Comparison of ENCODE assay signal across 9 mouse cellular contexts in the genomic region with DNA sequence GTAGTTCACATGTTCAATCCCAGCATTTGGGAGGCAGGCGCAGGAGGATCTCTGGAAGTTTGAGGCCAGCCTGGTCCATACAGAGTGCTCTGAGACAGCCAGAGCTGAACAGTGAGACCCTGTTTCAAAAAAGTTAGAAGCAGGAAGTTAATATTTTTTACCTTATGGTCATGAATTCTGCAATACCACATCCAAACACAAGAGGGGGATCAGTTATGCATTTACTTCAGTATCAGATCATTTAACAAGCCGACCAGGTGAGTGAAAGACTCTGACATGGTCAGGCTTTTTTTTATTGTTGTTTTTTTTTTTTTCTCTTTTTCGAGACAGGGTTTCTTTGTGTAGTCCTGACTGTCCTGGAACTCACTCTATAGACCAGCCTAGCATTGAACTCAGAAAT. TPM values are rescaled to one million over a fixed set of nuclear protein-coding genes. Genes with fewer than 3 reads are reported as not detected.
DNase-seq lines count a peak whose midpoint lies in the region; ATAC-seq and TF ChIP-seq lines count a peak whose summit lies in the region.
"Had no signal": no experiment of that assay in that cellular context is flagged by ENCODE, and none has a peak within 500 bp of the region (broad histone marks: within the 10 kb centered on the region; RNA-seq: fewer than 3 reads in every experiment).

No protein-coding gene starts in this region.

- DNase-seq in heart, postnatal 10 days, result peak; percentile 30 to 64
- DNase-seq in heart, embryonic 10.5 days (ENCODE audit: low spot score), result no peak
- DNase-seq in A20 (ENCODE audit: low read depth, low spot score) (peak; percentile 90), NIH3T3 (ENCODE audit: low read depth) (peak; percentile 84)
- no peak for DNase-seq in liver, postnatal 0 days
- no peak for DNase-seq in frontal cortex, postnatal 14 days (ENCODE audit: low spot score in 2 of 2)
- no peak for DNase-seq in cerebellum, adult 9-11 months
- no peak for DNase-seq in right cerebral cortex, postnatal 4 days

- H3K36me3 ChIP-seq in heart, embryonic 10.5 days, result peaks cover 13% of the 10 kb centered on the region
- H3K36me3 ChIP-seq in liver, postnatal 0 days (replicated peaks; ENCODE audit: insufficient read depth, low read length), result peaks cover 10% of the 10 kb centered on the region

- peak; percentile 75 for TF ChIP-seq CTCF in liver, postnatal 0 days (IDR thresholded peaks at IDR 0.05; ENCODE audit: low read depth)

- intact Hi-C loops in heart, postnatal 10 days (cut with DNase I), result no loop called here

- 58% methylated on average over 3 of the region's 3 CpGs for WGBS in heart, embryonic 10.5 days
- 35% methylated on average over 3 of the region's 3 CpGs for WGBS in liver, postnatal 0 days (ENCODE audit: insufficient replicate concordance)

- no peak for ATAC-seq in liver, postnatal 0 days

- H3K4me2 ChIP-seq in liver, postnatal 0 days (ENCODE audit: low read depth, low read length), result no peak overlapping the region
- H3K4me2 ChIP-seq: hindbrain, embryonic 15.5 days had no signal

- no peak overlapping the region for H3K4me3 ChIP-seq in heart, embryonic 10.5 days
- H3K4me3 ChIP-seq in liver, postnatal 0 days (ENCODE audit: low read depth, low read length), result no peak overlapping the region
- H3K4me3 ChIP-seq: hindbrain, embryonic 15.5 days had no signal

- H3K4me1 ChIP-seq in heart, embryonic 10.5 days, result peaks cover 13% of the 10 kb centered on the region
- H3K4me1 ChIP-seq in liver, postnatal 0 days (ENCODE audit: insufficient read depth), result peaks cover 26% of the 10 kb centered on the region

- TF ChIP-seq EP300 in liver, postnatal 0 days (IDR thresholded peaks at IDR 0.05; ENCODE audit: low read depth), result no peak

- no peaks in the 10 kb centered on the region for H3K9me3 ChIP-seq in heart, embryonic 10.5 days
- H3K9me3 ChIP-seq in liver, postnatal 0 days (ENCODE audit: low read length), result no peaks in the 10 kb centered on the region
- H3K9me3 ChIP-seq: hindbrain, embryonic 15.5 days had no signal

- H3K9ac ChIP-seq in liver, postnatal 0 days (replicated peaks), result no peak overlapping the region
- H3K9ac ChIP-seq: hindbrain, embryonic 15.5 days had no signal

- H3K27me3 ChIP-seq in heart, embryonic 10.5 days (ENCODE audit: insufficient read depth, poor library complexity, severe bottlenecking), result no peaks in the 10 kb centered on the region
- H3K27me3 ChIP-seq in liver, postnatal 0 days (ENCODE audit: insufficient read depth, low read length), result no peaks in the 10 kb centered on the region

- H3K27ac ChIP-seq in heart, embryonic 10.5 days, result no peak overlapping the region
- H3K27ac ChIP-seq in liver, postnatal 0 days (ENCODE audit: low read depth), result no peak overlapping the region
- H3K27ac ChIP-seq: hindbrain, embryonic 15.5 days had no signal

RNA-seq across cellular contexts. Expression of a gene that starts 2.5 kb away (rescaled TPM):
- 100 to 1,000 TPM; 729 to 779 TPM for total RNA-seq in heart, postnatal 10 days (2021)
- 463 and 580 TPM in 2 replicates for polyA plus RNA-seq in heart, embryonic 10.5 days (2016; fragmentation: Nextera tagmentation; extraction: Ambion mirVana)
- 315 and 325 TPM in 2 replicates for polyA plus RNA-seq in liver, postnatal 0 days (2015; fragmentation: Nextera tagmentation; extraction: Ambion mirVana)

RNA-seq across cellular contexts. Expression of a gene that starts 10.5 kb away (rescaled TPM):
- 100 to 1,000 TPM; 102 to 158 TPM for total RNA-seq in heart, postnatal 10 days (2021)
- 27.2 and 27.8 TPM in 2 replicates for polyA plus RNA-seq in heart, embryonic 10.5 days (2016; fragmentation: Nextera tagmentation; extraction: Ambion mirVana)
- polyA plus RNA-seq in liver, postnatal 0 days (2015; fragmentation: Nextera tagmentation; extraction: Ambion mirVana), result 9.6 and 10.6 TPM in 2 replicates

RNA-seq across cellular contexts. Expression of a gene that starts 18.3 kb away (rescaled TPM):
- total RNA-seq in heart, postnatal 10 days (2021), result 10 to 100 TPM; 24.0 to 24.4 TPM
- 3.9 and 4.8 TPM in 2 replicates for polyA plus RNA-seq in heart, embryonic 10.5 days (2016; fragmentation: Nextera tagmentation; extraction: Ambion mirVana)
- polyA plus RNA-seq in liver, postnatal 0 days (2015; fragmentation: Nextera tagmentation; extraction: Ambion mirVana), result 3.3 and 3.6 TPM in 2 replicates

Comparison
In these comparisons a context has a peak if more than half of its experiments do, and no peak if none do; other contexts are left out.
1. DNase-seq: peak in heart, postnatal 10 days (2 of 2), A20 (single experiment) and NIH3T3 (single experiment); none in heart, embryonic 10.5 days (single experiment), liver, postnatal 0 days (single experiment), frontal cortex, postnatal 14 days (0 of 2), cerebellum, adult 9-11 months (single experiment) and right cerebral cortex, postnatal 4 days (single experiment).